Mouse (Mus musculus): ENCODE results near the gene Cend1.

The Cend1 gene

DNA sequence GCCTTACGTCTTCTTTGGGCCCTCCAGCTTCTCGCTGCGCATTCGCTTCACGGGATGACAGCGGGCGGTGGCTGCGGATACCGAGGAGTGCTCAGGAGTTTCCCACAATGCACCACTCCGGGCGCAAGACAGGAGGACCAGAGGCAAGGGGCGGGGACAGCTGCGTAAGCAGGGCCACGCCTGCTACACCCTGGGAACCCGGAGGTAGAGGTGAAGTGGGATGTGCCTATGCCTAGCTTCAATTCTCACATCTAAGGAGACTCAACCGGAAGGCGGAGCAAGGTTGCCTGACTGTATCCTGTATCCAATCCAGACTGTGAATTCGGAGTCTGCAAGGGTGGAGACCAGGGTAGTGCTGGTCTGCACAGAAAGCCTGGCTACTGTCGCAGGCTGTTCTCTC, at the start of gene Cend1:
Gene Cend1 (minus strand): TSS at position 182 of the 400 bp plus-strand sequence.
- no peak for DNase-seq (ENCODE audit: low read depth, low spot score)

DNA sequence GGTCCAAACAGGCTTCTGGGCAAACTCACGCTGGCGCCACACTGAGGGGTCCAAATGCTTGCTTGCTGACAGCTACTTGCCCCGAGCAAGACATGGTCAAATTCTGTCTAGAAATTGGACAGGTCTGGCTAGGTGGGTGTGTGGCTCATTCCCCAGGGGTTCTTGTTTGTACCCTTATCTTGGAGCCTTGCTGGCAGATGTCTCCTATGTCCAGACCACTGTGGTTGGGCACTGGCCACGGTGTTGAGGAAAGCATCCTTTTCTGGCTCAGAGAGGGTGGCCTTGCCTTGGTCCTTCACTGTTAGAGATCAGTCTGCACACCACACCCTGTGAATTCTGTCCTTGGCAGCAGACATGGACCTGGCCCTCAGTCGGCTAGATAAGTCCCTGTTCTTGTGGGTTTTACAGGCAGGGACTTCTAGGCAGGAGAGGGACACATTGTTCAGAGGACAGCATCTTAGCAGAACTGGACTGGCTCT, 49.0 kb upstream of the Cend1 start:
- DNase-seq (ENCODE audit: low read depth, low spot score), result no peak

DNA sequence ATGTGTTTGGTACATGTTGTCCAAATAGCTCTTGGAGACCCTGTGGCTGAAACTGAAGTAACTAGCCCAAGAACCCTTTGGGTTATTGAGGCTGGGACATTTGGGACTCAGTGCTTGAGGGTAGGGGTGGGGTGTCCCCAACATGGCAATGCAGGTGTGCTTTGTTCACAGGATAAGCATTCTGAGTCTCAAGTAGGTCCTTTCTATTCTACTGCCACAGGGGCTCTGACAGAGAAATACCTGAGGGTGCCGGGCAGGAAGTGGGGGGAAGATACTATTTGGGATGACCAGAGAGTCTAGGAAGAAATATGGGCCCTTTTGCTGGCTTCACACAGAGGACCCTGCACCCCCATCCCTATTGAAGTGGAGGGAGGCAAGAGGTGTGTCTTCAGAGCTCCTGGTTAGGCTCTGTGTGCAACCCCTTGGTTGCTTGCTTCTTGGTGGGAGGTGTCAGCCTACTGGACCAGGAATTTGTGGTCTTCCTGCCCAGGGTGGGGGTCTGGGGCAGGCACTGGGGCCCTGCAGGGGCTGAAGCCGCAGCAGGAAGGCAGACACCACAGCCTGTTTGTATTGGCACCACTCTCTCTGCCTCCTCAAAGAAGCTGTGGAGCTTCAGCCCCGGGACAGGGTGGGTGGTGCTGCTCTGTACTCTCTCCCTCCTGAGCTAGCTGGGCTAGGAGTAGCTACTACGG, 48.4 kb upstream of the Cend1 start:
- no peak for DNase-seq (ENCODE audit: low read depth, low spot score)

- DNase-seq (ENCODE audit: low read depth, low spot score), result no peak
Observed at GRCm38 (mm10) chr7:141476981-141477370, 47.7 kb upstream of the Cend1 start.

DNA sequence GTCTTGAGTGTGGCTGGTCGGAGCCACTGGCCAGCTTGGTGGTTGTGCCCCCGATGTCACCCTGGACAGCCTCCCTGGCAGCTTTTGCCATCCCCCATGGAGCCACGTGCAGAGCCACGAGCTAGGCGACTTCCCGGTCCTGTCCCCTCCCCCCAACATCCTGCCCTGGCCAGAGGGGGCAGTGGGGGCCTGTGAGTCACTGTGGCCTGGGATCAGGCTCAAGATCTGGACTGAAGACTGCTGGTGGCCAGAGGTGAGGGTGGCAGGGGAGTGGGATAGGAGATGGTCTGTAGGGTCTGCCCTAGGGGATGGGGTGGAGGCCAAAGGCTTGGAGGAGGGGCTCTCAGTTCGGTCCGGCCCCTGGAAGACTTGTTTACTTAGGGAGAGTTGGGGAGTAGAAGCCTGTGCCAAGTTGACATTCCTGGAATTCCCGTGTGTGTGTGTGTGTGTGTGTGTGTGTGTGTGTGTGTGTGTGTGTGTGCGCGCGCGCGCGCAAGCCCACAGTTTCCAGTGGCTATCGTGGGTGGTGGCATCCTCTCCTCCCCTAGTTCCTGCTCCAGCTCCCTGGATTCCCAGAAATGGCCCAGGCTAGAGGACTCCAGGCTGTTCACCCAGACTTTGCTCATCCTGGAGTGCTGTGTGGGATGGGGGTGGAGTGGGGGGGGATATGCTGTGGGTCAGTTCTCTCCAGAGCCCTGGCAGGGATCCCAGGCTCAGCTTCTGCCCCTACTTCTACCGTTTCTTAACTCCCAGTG, 47.1 kb upstream of the Cend1 start:
- no peak for DNase-seq (ENCODE audit: low read depth, low spot score)

DNA sequence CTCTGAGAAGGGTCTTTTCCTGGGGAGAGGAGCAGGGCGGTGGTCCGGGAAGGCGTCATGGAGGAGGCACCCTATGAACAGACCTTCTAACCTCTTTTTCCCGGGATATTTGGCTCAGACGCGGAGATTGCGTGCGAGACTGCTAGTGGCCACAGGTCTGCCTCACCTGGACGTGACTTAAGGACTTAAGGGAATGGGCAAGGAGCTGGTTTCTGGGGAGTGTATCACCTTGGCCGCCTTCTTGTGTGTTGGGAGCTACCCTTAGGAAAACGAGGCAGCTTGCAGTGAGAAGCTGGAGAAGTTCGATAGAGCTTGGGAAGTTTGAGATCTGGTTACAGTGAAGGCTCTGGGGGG, 46.5 kb upstream of the Cend1 start:
- DNase-seq (ENCODE audit: low read depth, low spot score), result no peak

GRCm38 (mm10) chr7:141475011-141475804, 45.9 kb upstream of the Cend1 start, which contains the start of the genes Polr2l and Tspan4:
Gene Polr2l, minus strand, starts transcription at chr7:141475132.
Gene Tspan4, plus strand, starts transcription at chr7:141475240.
- peak; percentile 79 for DNase-seq (ENCODE audit: low read depth, low spot score)

DNA sequence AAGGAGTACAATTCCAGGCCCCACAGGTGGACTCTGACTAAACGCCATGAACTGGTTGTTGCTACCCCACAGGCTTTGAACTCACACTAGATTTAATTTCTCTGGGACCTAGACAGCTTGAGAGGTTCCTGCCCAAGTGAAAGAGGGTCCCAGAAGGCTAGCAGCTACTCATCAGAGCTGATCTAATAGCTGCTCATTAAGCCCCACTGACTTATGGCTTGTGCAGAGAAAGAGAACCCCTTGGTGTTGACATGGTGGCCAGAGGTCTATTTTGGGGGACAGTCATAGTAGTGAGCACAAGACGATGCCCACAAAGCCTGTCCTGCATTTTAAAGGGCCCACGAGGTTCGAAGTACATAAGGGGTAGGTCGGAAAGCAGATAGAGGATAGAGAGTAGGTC, 44.9 kb upstream of the Cend1 start:
- DNase-seq (ENCODE audit: low read depth, low spot score), result no peak

DNA sequence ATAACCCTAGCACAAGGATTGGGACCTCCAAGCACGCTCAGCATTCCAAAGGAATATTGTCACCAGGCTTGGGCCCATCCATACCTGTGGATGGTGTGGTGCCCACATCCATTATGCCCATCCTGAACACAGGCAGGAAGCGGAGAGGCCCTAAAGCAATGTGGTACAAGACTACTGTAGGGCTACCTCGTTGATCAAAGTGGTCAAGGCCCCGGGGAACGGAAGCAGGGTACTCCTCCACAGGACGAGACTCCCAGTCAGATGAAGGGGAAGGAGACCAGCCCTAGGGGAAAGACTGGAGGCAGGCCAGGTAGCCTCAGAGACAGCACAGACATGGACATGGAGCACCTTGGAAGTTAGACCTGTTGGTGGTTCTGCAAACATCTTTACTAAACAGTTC, 43.5 kb upstream of the Cend1 start:
- DNase-seq (ENCODE audit: low read depth, low spot score), result no peak

GRCm38 (mm10) chr7:141472226-141472625, 42.9 kb upstream of the Cend1 start:
- DNase-seq (ENCODE audit: low read depth, low spot score), result no peak

- DNase-seq (ENCODE audit: low read depth, low spot score), result no peak
Observed at GRCm38 (mm10) chr7:141471236-141471635, 41.9 kb upstream of the Cend1 start.

GRCm38 (mm10) chr7:141470637-141470944, 41.3 kb upstream of the Cend1 start:
- DNase-seq (ENCODE audit: low read depth, low spot score), result no peak

- DNase-seq (ENCODE audit: low read depth, low spot score), result no peak
Observed at GRCm38 (mm10) chr7:141469901-141470636, 40.8 kb upstream of the Cend1 start.

- DNase-seq (ENCODE audit: low read depth, low spot score), result no peak
Observed at GRCm38 (mm10) chr7:141469352-141469751, 40.1 kb upstream of the Cend1 start.

- DNase-seq (ENCODE audit: low read depth, low spot score), result no peak
Observed at GRCm38 (mm10) chr7:141468522-141469211, 39.4 kb upstream of the Cend1 start.

DNA sequence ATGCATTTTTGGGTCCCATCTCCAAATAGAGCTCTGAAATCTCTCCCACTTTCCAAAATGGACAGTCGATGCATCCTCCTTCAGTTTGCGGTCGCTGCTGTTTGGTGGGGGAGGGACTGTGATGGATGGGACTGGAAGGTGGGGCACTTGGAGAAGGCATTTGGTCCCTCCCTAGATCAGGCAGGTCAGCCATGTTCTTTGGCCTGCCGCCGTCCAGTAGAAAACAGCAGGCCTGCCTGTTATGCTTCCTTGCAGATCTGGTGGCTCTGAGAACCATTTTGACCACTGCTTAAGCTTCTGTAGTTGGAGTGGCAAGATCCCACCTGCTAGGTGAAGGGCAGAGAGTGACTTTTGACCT, 38.9 kb upstream of the Cend1 start:
- no peak for DNase-seq (ENCODE audit: low read depth, low spot score)

DNA sequence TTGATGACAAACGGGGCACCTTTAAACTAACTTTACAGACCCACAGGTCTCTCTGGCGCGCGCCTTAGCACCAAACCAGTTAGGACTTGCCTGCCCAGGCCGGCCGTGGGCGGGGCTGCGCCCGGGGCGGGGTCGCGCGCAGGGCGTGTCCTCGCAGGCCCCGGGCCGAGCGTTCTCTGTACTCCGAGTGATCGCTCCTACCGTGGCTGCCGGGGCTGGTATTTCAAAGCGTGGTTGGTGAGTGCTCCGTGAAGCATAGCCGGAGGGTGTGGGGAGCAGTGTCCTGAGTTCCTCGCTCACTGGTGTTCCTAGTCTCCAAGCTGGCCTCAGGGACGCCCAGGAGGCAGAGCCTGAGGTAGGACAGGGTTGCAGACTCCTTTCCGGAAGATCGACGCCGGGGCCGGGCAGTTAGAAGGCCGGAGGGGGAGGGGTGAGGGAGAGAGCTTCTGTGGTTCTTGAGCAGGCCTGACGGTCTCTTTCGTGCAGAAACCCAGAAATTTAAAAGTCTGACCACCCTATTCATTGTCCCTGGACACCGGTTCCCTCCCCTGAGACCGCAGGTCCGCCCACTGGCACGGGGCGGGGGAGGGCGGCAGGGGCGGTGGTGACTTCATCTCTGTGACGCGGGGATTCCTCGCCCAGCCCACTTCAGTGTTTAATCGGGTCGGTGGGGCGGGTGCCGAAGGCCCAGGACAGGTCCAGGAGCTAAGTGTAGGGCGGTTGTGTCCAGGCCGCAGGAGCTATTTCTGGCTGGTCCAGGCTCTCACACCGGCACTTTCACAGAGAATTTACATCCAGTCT, 38.1 kb upstream of the Cend1 start, which contains the start of gene Cd151:
Gene Cd151 (plus strand): TSS at position 163 of the 801 bp plus-strand sequence.
- no peak for DNase-seq (ENCODE audit: low read depth, low spot score)

- DNase-seq (ENCODE audit: low read depth, low spot score), result no peak
Observed at GRCm38 (mm10) chr7:141466607-141467148, 37.4 kb upstream of the Cend1 start.

DNA sequence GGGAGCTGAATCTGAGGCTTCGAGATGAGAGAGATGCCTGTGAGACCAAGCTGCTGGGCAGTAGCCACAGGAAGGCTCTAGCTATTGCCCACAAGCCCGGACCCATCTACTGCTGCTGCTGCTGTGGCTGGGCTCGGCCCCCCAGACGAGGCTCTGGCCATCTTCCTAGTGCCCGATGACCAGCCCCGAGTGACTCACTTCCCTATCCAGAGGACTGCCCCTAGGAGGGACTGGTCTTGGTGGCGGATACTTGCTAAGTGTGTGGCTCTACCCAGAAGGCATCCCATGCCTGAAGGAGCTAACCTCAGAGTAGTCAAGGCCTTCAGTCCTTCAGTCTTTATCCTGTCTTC, 36.7 kb upstream of the Cend1 start:
- DNase-seq (ENCODE audit: low read depth, low spot score), result no peak

- DNase-seq (ENCODE audit: low read depth, low spot score), result no peak
Observed at GRCm38 (mm10) chr7:141465388-141466044, 36.2 kb upstream of the Cend1 start.
